Mouse (Mus musculus) hindbrain, postnatal 0 days (tissue): ENCODE measurements around the gene Wipi1. TPM values are rescaled to one million over a fixed set of nuclear protein-coding genes. Genes with fewer than 3 reads are reported as not detected.
A peak's percentile ranks its signal among the peaks of the same experiment; 100 is the strongest.

Experiments
- ATAC-seq: fragments of 200-750 bp; cut with Nextera tagmentation; 2 replicates; pipeline ENCODE4 v1.8.0; 2017; ENCODE audit warnings: mild to moderate bottlenecking, moderate TSS enrichment, moderate library complexity
- DNase-seq: peaks from one replicate; pipeline ENCODE4 v3.0.0-alpha.2; 2015; ENCODE audit warnings: low spot score
- H3K27ac ChIP-seq: fragments of 300-500 bp; sonication (generic); 2 replicates; pipeline ENCODE4 v1.5.1; 2014; ENCODE audit warnings: mild to moderate bottlenecking
- H3K27me3 ChIP-seq: fragments of 300-500 bp; sonication (generic); 2 replicates; pipeline ENCODE4 v1.6.1; 2014; ENCODE audit warnings: low read length, mixed read lengths; ENCODE audit not compliant: insufficient read depth
- H3K36me3 ChIP-seq: fragments of 300-500 bp; sonication (generic); 2 replicates; pipeline ENCODE4 v1.6.1; 2014; ENCODE audit warnings: low read length, mixed read lengths; ENCODE audit not compliant: insufficient read depth
- H3K4me1 ChIP-seq: fragments of 300-500 bp; sonication (generic); 2 replicates; pipeline ENCODE4 v1.6.1; 2014; ENCODE audit warnings: antibody characterized with exemption, low read length, mixed read lengths; ENCODE audit not compliant: insufficient read depth
- H3K4me2 ChIP-seq: fragments of 300-500 bp; sonication (generic); 2 replicates; pipeline ENCODE4 v1.6.1; 2014; ENCODE audit warnings: low read depth, mild to moderate bottlenecking, low read length, moderate library complexity, mixed read lengths
- H3K4me3 ChIP-seq: fragments of 300-500 bp; sonication (generic); 2 replicates; pipeline ENCODE4 v1.5.1; 2014; ENCODE audit warnings: low read length
- H3K9ac ChIP-seq: fragments of 300-500 bp; sonication (generic); replicated peaks from 2 replicates; pipeline ENCODE4 v1.6.1; 2014; ENCODE audit warnings: mild to moderate bottlenecking, low read length, moderate library complexity, mixed read lengths
- H3K9me3 ChIP-seq: fragments of 300-500 bp; sonication (generic); 2 replicates; pipeline ENCODE4 v1.6.1; 2016; ENCODE audit warnings: low read length, mixed read lengths
- CTCF ChIP-seq: IDR thresholded peaks from 2 replicates; pipeline ENCODE4 v1.5.1; 2016; ENCODE audit warnings: antibody characterized with exemption, control low read depth, low read depth
- WGBS: fragments of 180-500 bp; shearing (Covaris S2); extraction: QIAGEN DNeasy Blood & Tissue Kit; methylation state at CpG from one replicate; pipeline ENCODE4 v1.1.7; 2014; 5-methylcytosine and 5-hydroxymethylcytosine counted together
- polyA plus RNA-seq: library from polyadenylated mRNA; unstranded; fragments of >200 nt; fragmentation: Nextera tagmentation; extraction: Ambion mirVana; gene quantifications from 2 replicates; pipeline ENCODE4 v1.2.1, GENCODE M21; 2015
- total RNA-seq: library from RNA; depleted of rRNA; stranded (reverse); fragments of >200 nt; gene quantifications from 2 replicates; pipeline ENCODE4 v1.2.3, GENCODE M21; 2014

The Wipi1 gene
- total and polyA plus RNA-seq, 2 experiments from 2014 or later = 14.6 to 21.0 TPM

- ATAC-seq (no peak), DNase-seq (no peak)
- H3K4me2 ChIP-seq = no peak overlapping the region
- no peak overlapping the region for H3K27ac ChIP-seq
- no peaks in the 10 kb centered on the region for H3K27me3 ChIP-seq
- no peak overlapping the region for H3K4me3 ChIP-seq
- peaks cover 3% of the 10 kb centered on the region; the same call in 1 of the 2 replicates for H3K36me3 ChIP-seq
- H3K4me1 ChIP-seq = no peaks in the 10 kb centered on the region
- no peak overlapping the region for H3K9ac ChIP-seq
- H3K9me3 ChIP-seq = no peaks in the 10 kb centered on the region
- no peak for TF ChIP-seq CTCF
- WGBS = 71% methylated on average over 6 of the region's 6 CpGs
These were observed 18.4 kb downstream of the Wipi1 start for GRCm38 (mm10) chr11:109593200-109593981.

- Histone ChIP-seq H3K27me3 (no peaks in the 10 kb centered on the region), H3K36me3 (no peaks in the 10 kb centered on the region; the same call in 1 of the 2 replicates), H3K4me1 (no peaks in the 10 kb centered on the region), H3K27ac (no peak overlapping the region), H3K9me3 (no peaks in the 10 kb centered on the region), H3K4me2 (no peak overlapping the region), H3K4me3 (no peak overlapping the region), H3K9ac (no peak overlapping the region)
- DNase-seq (no peak), ATAC-seq (no peak)
- TF ChIP-seq CTCF = no peak
- 85% methylated on average over 4 of the region's 4 CpGs for WGBS
These were observed 20.3 kb downstream of the Wipi1 start for GRCm38 (mm10) chr11:109591511-109591910.

DNA sequence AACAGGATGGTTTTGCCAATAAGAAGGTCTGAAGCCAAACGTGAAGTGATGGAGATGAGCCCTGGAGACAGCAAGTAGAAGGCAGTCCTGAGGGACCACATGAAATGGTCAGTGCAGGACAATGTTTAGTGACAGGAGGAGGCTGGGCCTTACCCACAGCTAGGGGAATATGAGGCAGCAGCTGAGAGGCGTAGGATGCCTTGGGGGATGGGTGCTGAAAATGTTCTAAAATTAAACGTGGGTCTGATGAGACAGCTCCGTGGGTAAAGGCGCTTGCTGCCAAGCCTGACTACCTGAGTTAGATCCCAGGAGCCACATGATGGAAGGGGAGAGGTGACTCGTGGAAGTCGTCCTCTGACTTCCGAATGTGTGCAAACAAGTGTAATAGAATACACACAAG, 21.8 kb downstream of the Wipi1 start:
- H3K27ac ChIP-seq = no peak overlapping the region
- 0 out of 2 replicates have a peak overlapping the region, but pooled peaks have one; percentile 5 for H3K9ac ChIP-seq
- DNase-seq = no peak
- no peak for ATAC-seq
- H3K4me1 ChIP-seq = no peaks in the 10 kb centered on the region
- no peaks in the 10 kb centered on the region for H3K27me3 ChIP-seq
- H3K4me2 ChIP-seq = no peak overlapping the region
- TF ChIP-seq CTCF = no peak
- WGBS = 88% methylated on average over 8 of the region's 8 CpGs
- no peaks in the 10 kb centered on the region; the same call in 1 of the 2 replicates for H3K36me3 ChIP-seq
- H3K4me3 ChIP-seq = no peak overlapping the region
- no peaks in the 10 kb centered on the region for H3K9me3 ChIP-seq

GRCm38 (mm10) chr11:109587638-109588374, 24.0 kb downstream of the Wipi1 start:
- no peak overlapping the region for H3K27ac ChIP-seq
- no peaks in the 10 kb centered on the region for H3K4me1 ChIP-seq
- 75% methylated on average over 15 of the region's 15 CpGs for WGBS
- TF ChIP-seq CTCF = no peak
- no peak overlapping the region for H3K4me2 ChIP-seq
- no peaks in the 10 kb centered on the region for H3K9me3 ChIP-seq
- no peaks in the 10 kb centered on the region for H3K27me3 ChIP-seq
- no peak for ATAC-seq
- H3K36me3 ChIP-seq = no peaks in the 10 kb centered on the region
- no peak for DNase-seq
- no peak overlapping the region for H3K9ac ChIP-seq
- no peak overlapping the region for H3K4me3 ChIP-seq

DNA sequence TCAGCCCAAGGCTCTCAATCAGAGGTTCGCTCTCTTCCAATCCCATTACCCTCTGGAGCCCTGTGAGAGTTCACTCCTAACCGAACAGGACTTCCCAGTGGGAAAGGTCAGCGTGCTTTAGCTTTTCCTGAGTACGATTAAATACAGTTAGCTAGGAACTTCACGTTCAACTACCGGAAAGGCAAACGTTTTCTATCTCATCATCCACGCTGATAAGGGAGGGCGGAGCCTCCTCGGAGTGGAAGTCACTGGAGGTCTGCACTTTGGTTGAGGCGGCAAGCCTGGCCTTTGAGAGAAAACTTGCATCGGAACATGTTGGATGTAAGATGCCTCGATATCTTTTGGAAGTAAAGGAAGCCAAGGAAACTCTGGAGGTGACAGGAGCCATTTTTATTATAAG, 24.7 kb downstream of the Wipi1 start:
- Histone ChIP-seq H3K9me3 (no peaks in the 10 kb centered on the region), H3K27ac (no peak overlapping the region), H3K27me3 (no peaks in the 10 kb centered on the region), H3K36me3 (no peaks in the 10 kb centered on the region), H3K4me2 (no peak overlapping the region), H3K9ac (no peak overlapping the region), H3K4me3 (no peak overlapping the region), H3K4me1 (no peaks in the 10 kb centered on the region)
- WGBS = 70% methylated on average over 13 of the region's 13 CpGs
- DNase-seq = no peak
- ATAC-seq = no peak
- no peak for TF ChIP-seq CTCF

DNA sequence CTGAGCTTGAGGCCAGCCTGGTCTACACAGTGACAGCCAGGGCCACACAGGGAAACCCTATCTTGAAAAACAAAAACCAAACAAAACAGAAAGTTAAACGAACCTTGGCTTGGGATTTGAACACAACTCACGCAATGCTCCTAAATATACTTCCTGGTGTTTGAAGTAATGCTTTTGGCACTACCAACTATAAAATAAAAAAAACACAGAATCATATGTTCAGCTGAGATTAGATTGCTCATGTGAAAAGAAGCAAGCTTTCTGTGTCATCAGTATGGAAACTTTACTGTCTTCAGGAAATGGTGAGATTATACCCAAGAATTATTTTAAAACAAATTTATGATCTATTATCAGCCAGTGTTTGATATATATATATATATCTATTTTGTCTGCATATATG, 25.3 kb downstream of the Wipi1 start:
- TF ChIP-seq CTCF = no peak
- DNase-seq = no peak
- no peak for ATAC-seq
- no peak overlapping the region for H3K4me2 ChIP-seq
- no peak overlapping the region for H3K27ac ChIP-seq
- WGBS = 89% methylated on average over 2 of the region's 2 CpGs
- no peak overlapping the region for H3K9ac ChIP-seq
- H3K4me3 ChIP-seq = no peak overlapping the region
- no peaks in the 10 kb centered on the region for H3K27me3 ChIP-seq
- H3K36me3 ChIP-seq = no peaks in the 10 kb centered on the region
- H3K9me3 ChIP-seq = no peaks in the 10 kb centered on the region
- H3K4me1 ChIP-seq = no peaks in the 10 kb centered on the region
